Mouse (Mus musculus): Measurements from ENCODE around the gene Atp6v1fnb.
A peak's percentile ranks its signal among the peaks of the same experiment; 100 is the strongest.

Gene Atp6v1fnb

GRCm38 (mm10) chr6:29471137-29471536 is at the start of gene Atp6v1fnb:
Gene Atp6v1fnb, plus strand, starts transcription at chr6:29471437.
- DNase-seq (ENCODE audit: low spot score) = no peak

- no peak for DNase-seq (ENCODE audit: low spot score)
Observed at GRCm38 (mm10) chr6:29425118-29425517, 46.1 kb upstream of the Atp6v1fnb start.

- DNase-seq (ENCODE audit: low spot score) = no peak
Observed at GRCm38 (mm10) chr6:29426331-29426730, 44.9 kb upstream of the Atp6v1fnb start.

GRCm38 (mm10) chr6:29428171-29428570 is 43.1 kb upstream of the Atp6v1fnb start:
- no peak for DNase-seq (ENCODE audit: low spot score)

- no peak for DNase-seq (ENCODE audit: low spot score)
Observed at GRCm38 (mm10) chr6:29430681-29431420, 40.4 kb upstream of the Atp6v1fnb start.

GRCm38 (mm10) chr6:29431473-29431872 is 39.8 kb upstream of the Atp6v1fnb start:
- no peak for DNase-seq (ENCODE audit: low spot score)

GRCm38 (mm10) chr6:29432156-29432555 is 39.1 kb upstream of the Atp6v1fnb start:
- DNase-seq (ENCODE audit: low spot score) = no peak

- DNase-seq (ENCODE audit: low spot score) = no peak
Observed at GRCm38 (mm10) chr6:29432676-29433037, 38.6 kb upstream of the Atp6v1fnb start.

- no peak for DNase-seq (ENCODE audit: low spot score)
Observed at GRCm38 (mm10) chr6:29433038-29433803, 38.0 kb upstream of the Atp6v1fnb start, which contains the start of gene Flnc. Gene Flnc, plus strand, starts transcription at chr6:29433256.

- no peak for DNase-seq (ENCODE audit: low spot score)
Observed at GRCm38 (mm10) chr6:29433804-29434795, 37.1 kb upstream of the Atp6v1fnb start.

- no peak for DNase-seq (ENCODE audit: low spot score)
Observed at GRCm38 (mm10) chr6:29434911-29435691, 36.1 kb upstream of the Atp6v1fnb start.

- DNase-seq (ENCODE audit: low spot score) = no peak
Observed at GRCm38 (mm10) chr6:29435940-29436451, 35.2 kb upstream of the Atp6v1fnb start.

- peak; percentile 33 for DNase-seq (ENCODE audit: low spot score)
Observed at GRCm38 (mm10) chr6:29436461-29436934, 34.7 kb upstream of the Atp6v1fnb start.

GRCm38 (mm10) chr6:29439251-29439650 is 32.0 kb upstream of the Atp6v1fnb start:
- DNase-seq (ENCODE audit: low spot score) = peak; percentile 43

GRCm38 (mm10) chr6:29439789-29440188 is 31.4 kb upstream of the Atp6v1fnb start:
- DNase-seq (ENCODE audit: low spot score) = no peak

- DNase-seq (ENCODE audit: low spot score) = no peak
Observed at GRCm38 (mm10) chr6:29444773-29445172, 26.5 kb upstream of the Atp6v1fnb start.

- no peak for DNase-seq (ENCODE audit: low spot score)
Observed at GRCm38 (mm10) chr6:29445354-29445753, 25.9 kb upstream of the Atp6v1fnb start.

- DNase-seq (ENCODE audit: low spot score) = no peak
Observed at GRCm38 (mm10) chr6:29449858-29450257, 21.4 kb upstream of the Atp6v1fnb start.

GRCm38 (mm10) chr6:29450667-29451066 is 20.6 kb upstream of the Atp6v1fnb start:
- no peak for DNase-seq (ENCODE audit: low spot score)

- DNase-seq (ENCODE audit: low spot score) = no peak
Observed at GRCm38 (mm10) chr6:29461502-29461901, 9.7 kb upstream of the Atp6v1fnb start.

GRCm38 (mm10) chr6:29463388-29463787 is 7.8 kb upstream of the Atp6v1fnb start:
- no peak for DNase-seq (ENCODE audit: low spot score)

All from layer of hippocampus, adult 11-12 months (tissue).